Mouse (Mus musculus) cortical plate, adult 2 months (tissue): Measurements from ENCODE around the gene Gm572. TPM values are rescaled to one million over a fixed set of nuclear protein-coding genes. Genes with fewer than 3 reads are reported as not detected.

ENCODE experiments used
- H3K27ac ChIP-seq: fragments of 200-500 bp; 2 replicates; pipeline ENCODE4 v1.5.1; 2012; ENCODE audit warnings: low read length, control low read depth, inconsistent platforms; ENCODE audit not compliant: insufficient read depth
- H3K4me1 ChIP-seq: fragments of 200-500 bp; 2 replicates; pipeline ENCODE4 v1.6.1; 2011; ENCODE audit warnings: low read length; ENCODE audit not compliant: control insufficient read depth, insufficient read depth
- H3K4me3 ChIP-seq: fragments of 200-500 bp; 2 replicates; pipeline ENCODE4 v1.5.1; 2011; ENCODE audit warnings: mild to moderate bottlenecking, low read length, control low read depth; ENCODE audit not compliant: insufficient read depth
- CTCF ChIP-seq: fragments of 200-500 bp; IDR thresholded peaks from 2 replicates; pipeline ENCODE4 v1.5.1; 2011; ENCODE audit warnings: mild to moderate bottlenecking, control low read depth, low read length; ENCODE audit not compliant: insufficient read depth; ENCODE audit errors: extremely low read depth
- POLR2A ChIP-seq: fragments of 200-500 bp; IDR thresholded peaks from 2 replicates; pipeline ENCODE4 v1.6.1; 2011; ENCODE audit warnings: mild to moderate bottlenecking, low read length, control low read depth; ENCODE audit not compliant: insufficient read depth; ENCODE audit errors: extremely low read depth
- polyA plus RNA-seq: library from polyadenylated mRNA; depleted of rRNA; stranded (reverse); fragments of >200 nt; gene quantifications from 2 replicates; pipeline ENCODE4 v1.2.3, GENCODE M21; 2012

Gm572 gene
- polyA plus RNA-seq, 1 experiment, result not detected

DNA sequence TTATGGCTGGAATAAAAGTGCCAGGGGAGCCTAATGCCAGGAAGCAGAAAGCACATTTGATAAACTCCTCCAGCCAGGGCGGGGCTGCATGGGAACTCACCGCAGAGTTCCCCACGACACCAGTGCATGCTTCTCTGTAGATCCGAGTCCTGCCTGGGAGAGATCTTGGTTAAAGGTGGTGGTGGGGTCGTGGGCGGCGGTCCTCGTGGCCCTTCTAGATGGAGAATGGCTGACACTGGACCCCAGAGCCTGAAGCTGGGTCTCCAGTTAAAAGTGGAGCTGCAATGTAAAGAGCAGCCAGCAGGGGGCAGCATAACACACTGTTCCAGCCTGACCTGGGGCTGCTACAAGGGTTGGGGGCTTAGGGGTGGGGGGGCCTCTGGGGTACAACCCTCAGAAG lies 38.3 kb downstream of the Gm572 start:
- TF ChIP-seq POLR2A, result no peak
- TF ChIP-seq CTCF, result peak; percentile 66
- no peaks in the 10 kb centered on the region for H3K4me1 ChIP-seq
- no peak overlapping the region for H3K27ac ChIP-seq
- H3K4me3 ChIP-seq, result no peak overlapping the region

DNA sequence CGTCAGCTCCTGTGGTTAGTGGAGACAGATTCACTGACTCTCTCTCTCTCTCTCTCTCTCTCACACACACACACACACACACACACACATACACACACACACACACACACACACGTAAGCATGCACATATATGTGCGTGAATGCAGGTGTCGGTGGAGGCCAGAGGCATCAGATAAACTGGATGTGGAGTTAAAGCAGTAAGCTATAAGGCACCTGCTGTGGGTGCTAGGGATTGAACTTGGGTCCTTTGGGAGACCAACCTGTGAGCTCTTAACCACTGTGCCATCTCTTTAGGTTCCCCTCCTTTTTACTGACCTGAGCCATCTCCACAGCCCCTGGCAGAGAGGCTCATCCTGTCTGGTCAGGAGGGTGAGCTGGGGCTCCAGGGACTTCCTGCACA lies 39.8 kb downstream of the Gm572 start:
- no peaks in the 10 kb centered on the region for H3K4me1 ChIP-seq
- TF ChIP-seq CTCF, result no peak
- no peak for TF ChIP-seq POLR2A
- H3K27ac ChIP-seq, result no peak overlapping the region
- no peak overlapping the region for H3K4me3 ChIP-seq

DNA sequence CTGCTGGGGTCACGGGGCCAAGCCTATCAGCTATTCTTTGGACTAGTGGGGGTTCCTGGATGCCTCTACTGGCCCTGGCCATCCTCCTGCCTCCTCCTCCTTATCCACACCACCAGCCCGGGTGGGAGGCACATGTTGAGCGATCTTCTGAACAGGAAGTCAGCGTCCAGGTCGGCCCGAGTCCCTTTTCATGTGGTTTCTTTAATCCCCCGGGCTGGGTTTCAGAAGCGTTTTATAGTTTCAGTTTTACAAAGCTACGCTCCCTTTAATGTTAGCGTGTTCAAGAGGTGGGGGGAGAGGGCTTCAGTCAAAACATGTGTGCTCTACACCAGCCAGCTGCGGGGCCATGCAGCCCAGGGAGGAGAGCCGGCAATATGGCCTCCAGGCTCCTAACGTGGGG lies 40.4 kb downstream of the Gm572 start:
- no peak for TF ChIP-seq CTCF
- TF ChIP-seq POLR2A, result no peak
- Histone ChIP-seq H3K27ac (no peak overlapping the region), H3K4me1 (no peaks in the 10 kb centered on the region), H3K4me3 (no peak overlapping the region)

DNA sequence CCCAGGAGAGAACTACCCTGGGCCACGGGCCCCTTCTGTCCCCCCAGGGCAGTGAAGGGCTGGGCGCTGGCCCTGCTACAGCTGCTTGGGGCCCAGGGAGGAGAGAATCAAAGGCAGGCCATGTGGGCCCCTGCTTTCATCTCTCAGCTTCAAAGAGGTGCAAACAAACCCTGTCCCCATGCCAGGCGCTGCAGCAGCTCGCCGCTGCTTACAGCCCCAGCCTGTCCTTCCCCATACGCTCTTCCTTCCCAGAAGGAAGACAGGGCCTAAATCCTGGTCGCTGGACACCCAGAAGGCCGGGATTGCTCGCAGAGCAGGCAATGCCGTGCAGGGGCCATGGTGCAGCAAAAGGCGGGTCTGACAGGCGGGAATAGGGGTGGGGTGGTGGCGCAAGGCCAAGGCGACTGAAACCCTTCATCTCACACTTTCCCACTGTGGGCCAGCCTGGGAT lies 43.4 kb downstream of the Gm572 start:
- Histone ChIP-seq H3K27ac (no peak overlapping the region), H3K4me1 (no peaks in the 10 kb centered on the region), H3K4me3 (no peak overlapping the region)
- no peak for TF ChIP-seq POLR2A
- no peak for TF ChIP-seq CTCF

DNA sequence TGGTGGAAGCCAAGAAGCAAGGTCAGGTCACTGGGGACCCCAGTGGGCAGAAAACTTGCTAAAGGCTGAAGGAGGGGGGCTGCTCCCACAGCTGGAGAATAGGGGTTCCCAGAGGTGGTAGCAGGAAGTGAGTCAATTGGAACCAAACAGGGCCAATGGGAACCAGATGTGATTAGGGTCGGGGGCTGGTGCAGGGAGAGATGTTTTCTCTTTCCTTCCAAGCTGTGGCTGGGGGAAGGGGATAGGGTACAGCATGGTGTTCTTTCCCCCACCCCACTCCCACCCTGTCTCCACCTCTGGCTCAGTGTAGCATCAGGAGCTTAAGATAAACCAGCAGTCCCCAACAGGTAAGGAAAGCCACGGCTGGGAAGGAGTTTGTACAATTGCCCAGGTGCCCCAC lies 45.0 kb downstream of the Gm572 start:
- TF ChIP-seq CTCF (no peak), POLR2A (no peak)
- Histone ChIP-seq H3K27ac (no peak overlapping the region), H3K4me3 (no peak overlapping the region), H3K4me1 (no peaks in the 10 kb centered on the region)

DNA sequence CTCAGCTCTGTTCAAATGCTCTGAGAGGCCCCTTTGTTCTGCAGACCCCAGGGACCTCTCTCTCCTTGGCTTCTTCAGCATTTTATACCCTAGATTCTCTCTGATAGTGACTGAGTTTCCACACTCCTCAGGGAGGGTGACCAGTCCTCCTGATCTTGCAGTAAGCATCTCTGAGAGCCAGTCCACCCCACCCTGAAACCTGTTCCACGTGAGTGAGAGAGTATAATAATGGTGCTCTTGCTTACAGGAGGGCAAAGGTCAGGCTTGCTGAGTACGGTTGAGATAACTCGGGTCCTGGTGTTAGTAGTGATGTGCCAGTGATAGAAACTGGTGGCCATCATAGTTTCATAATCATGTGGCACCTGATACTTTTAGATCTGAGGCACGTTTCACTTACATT lies 48.1 kb downstream of the Gm572 start:
- TF ChIP-seq CTCF, result no peak
- no peak for TF ChIP-seq POLR2A
- Histone ChIP-seq H3K4me3 (no peak overlapping the region), H3K4me1 (no peaks in the 10 kb centered on the region), H3K27ac (no peak overlapping the region)

DNA sequence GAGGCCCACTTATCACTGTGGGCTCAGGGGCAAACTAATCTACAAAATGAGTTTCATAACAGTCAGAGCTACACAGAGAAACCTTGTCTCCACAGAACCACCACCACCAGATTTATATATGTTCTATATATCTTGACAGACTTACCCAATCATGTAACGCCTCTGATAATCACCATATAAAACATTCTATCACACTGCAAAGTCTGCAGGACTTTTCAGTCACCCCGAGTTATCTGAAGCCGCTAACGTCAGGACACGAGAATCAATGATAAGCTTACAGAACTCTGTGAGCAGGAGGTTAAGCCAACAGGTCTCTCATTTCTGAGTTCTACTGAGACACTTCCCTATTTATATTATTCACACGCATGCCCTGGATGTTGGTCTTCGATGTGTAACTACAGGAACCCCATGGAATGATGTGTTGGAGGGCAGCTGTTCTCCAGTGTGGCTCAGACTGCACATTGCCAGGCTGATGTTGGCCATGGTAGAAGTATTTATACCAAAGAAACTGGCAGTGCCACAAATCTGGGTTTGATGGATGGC lies 50.4 kb downstream of the Gm572 start:
- H3K4me1 ChIP-seq, result no peaks in the 10 kb centered on the region
- TF ChIP-seq POLR2A (no peak), CTCF (no peak)
- no peak overlapping the region for H3K4me3 ChIP-seq
- H3K27ac ChIP-seq, result no peak overlapping the region

DNA sequence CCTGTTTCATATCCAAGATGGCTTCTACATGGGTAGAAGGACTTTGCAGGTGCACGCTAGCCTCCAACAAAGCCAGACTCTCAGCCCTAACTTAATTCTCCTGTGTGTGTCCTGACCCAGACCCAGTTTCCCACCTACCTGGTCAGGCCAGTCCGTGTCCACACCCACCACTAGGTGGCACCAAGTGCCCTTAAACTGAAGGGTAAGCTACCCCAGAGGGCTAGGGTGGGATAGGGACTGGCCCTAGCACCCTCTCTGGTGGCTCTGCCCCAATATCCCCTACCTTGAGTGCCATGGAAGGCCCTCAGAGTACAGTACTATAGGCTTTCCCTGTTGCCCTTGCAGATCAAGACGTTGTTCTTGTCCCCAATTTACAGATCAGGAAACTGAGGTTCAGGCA lies 61.6 kb downstream of the Gm572 start:
- Histone ChIP-seq H3K27ac (no peak overlapping the region), H3K4me1 (no peaks in the 10 kb centered on the region), H3K4me3 (no peak overlapping the region)
- TF ChIP-seq POLR2A, result no peak
- peak; percentile 74 for TF ChIP-seq CTCF

DNA sequence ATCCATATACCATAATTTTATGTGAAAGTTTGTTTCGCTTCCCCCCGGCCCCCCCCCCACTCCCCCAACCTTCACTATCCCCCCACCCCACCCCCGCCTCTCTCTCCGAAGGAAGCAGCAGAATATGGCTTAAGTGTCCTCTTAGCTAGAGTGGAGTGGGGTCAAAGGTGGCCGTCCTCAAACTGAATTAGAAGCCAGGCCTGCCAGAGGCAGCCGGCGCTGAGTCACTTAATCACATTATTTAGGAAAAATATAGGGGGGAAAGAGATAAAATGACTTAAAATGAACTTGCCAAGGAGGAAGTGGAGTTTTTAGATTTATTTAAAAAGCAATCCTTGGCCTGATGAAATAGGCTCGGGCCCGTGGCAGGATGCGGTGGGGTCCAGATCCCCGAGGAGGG lies 65.7 kb downstream of the Gm572 start:
- TF ChIP-seq POLR2A (no peak), CTCF (no peak)
- Histone ChIP-seq H3K4me1 (no peaks in the 10 kb centered on the region), H3K4me3 (no peak overlapping the region)

DNA sequence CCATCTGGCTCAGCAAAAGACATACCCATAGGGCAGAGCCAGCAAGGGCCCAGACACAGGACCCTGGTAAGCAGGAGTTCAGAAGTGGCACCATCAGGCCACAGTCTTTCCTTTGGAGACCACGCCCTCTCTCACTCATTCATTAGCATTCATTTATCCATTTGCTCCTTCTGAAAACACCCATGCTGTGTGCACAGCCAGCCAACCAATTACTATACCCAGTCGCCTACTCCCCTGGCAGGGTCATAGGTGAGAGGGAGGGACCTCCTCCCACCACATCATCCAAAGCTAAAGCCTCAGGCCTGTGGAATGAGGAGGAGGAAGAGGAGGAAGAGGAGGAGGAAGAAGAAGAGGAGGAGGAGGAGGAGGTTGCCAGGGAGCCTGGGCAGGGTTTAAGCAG lies 67.3 kb downstream of the Gm572 start:
- no peaks in the 10 kb centered on the region for H3K4me1 ChIP-seq
- no peak for TF ChIP-seq CTCF
- TF ChIP-seq POLR2A, result no peak
- H3K4me3 ChIP-seq, result no peak overlapping the region
- H3K27ac ChIP-seq, result no peak overlapping the region

More for the DNA sequence above, 65.7 kb downstream of the Gm572 start:
- H3K27ac ChIP-seq, result no peak overlapping the region
